Mouse (Mus musculus) CH12.LX (cell line): ENCODE data around the gene Cdk5rap2. TPM values are rescaled to one million over a fixed set of nuclear protein-coding genes. Genes with fewer than 3 reads are reported as not detected.
A peak's percentile ranks its signal among the peaks of the same experiment; 100 is the strongest.

Experiments
- DNase-seq: peaks from one replicate; pipeline ENCODE4 v3.0.0-alpha.2; 2013; ENCODE audit errors: extremely low read depth
- H3K27ac ChIP-seq: 2 replicates; pipeline ENCODE4 v1.5.1; 2012; ENCODE audit warnings: low read depth, mild to moderate bottlenecking, control low read depth, moderate library complexity; ENCODE audit not compliant: insufficient read depth
- H3K27me3 ChIP-seq: replicated peaks from 2 replicates; pipeline ENCODE3; 2012; ENCODE audit warnings: inconsistent platforms
- H3K36me3 ChIP-seq, 2 experiments: replicated peaks in 1 of 2; 2 replicates each; pipeline versions ENCODE3 to v1.6.1; 2012; ENCODE audit warnings: inconsistent platforms in 1 of 2, low read length in 1 of 2, mild to moderate bottlenecking in 1 of 2, mixed read lengths in 1 of 2, moderate library complexity in 1 of 2; ENCODE audit not compliant: control insufficient read depth in 1 of 2, insufficient read depth in 1 of 2
- H3K4me1 ChIP-seq, 2 experiments: 2 replicates each; pipeline ENCODE4 v1.6.1; 2012; ENCODE audit warnings: inconsistent platforms in 1 of 2, moderate library complexity in 1 of 2; ENCODE audit not compliant: insufficient read depth in 2 of 2, control insufficient read depth in 1 of 2
- H3K4me2 ChIP-seq: 2 replicates; pipeline ENCODE4 v1.6.1; 2012; ENCODE audit warnings: low read depth, mild to moderate bottlenecking, control low read depth; ENCODE audit not compliant: poor library complexity, insufficient read depth, severe bottlenecking
- H3K4me3 ChIP-seq, 3 experiments: fragments of 150-350 bp in 1 of 3; sonication (generic) in 1 of 3; replicated peaks in 1 of 3; 2 replicates each; pipeline versions ENCODE3 to v1.5.1; 2011 to 2012; ENCODE audit warnings: low read depth in 2 of 3, low read length in 2 of 3, mild to moderate bottlenecking in 2 of 3, moderate library complexity in 2 of 3, control low read depth in 1 of 3, improper control_type of control experiment in 1 of 3, inconsistent platforms in 1 of 3, mixed read lengths in 1 of 3; ENCODE audit not compliant: poor library complexity in 1 of 3
- H3K79me2 ChIP-seq: replicated peaks from 2 replicates; pipeline ENCODE4 v1.6.1; 2012; ENCODE audit warnings: mild to moderate bottlenecking, moderate library complexity; ENCODE audit not compliant: control insufficient read depth, poor library complexity, insufficient read depth, severe bottlenecking; ENCODE audit errors: extremely low read depth
- H3K9ac ChIP-seq: 2 replicates; pipeline ENCODE4 v1.6.1; 2012; ENCODE audit warnings: low read depth, mild to moderate bottlenecking, control low read depth, moderate library complexity; ENCODE audit not compliant: insufficient read depth
- H3K9me3 ChIP-seq: replicated peaks from 2 replicates; pipeline ENCODE3; 2012; ENCODE audit warnings: low read length, inconsistent platforms, mixed read lengths
- BHLHE40 ChIP-seq: IDR thresholded peaks from 2 replicates; pipeline ENCODE4 v1.6.1; 2011; ENCODE audit warnings: mild to moderate bottlenecking, low read depth, low read length, improper control_type of control experiment
- CHD1 ChIP-seq: IDR thresholded peaks from 2 replicates; pipeline ENCODE4 v1.6.1; 2012; ENCODE audit warnings: low read depth, low read length, improper control_type of control experiment, inconsistent platforms
- CHD2 ChIP-seq: IDR thresholded peaks from 2 replicates; pipeline ENCODE4 v1.6.1; 2011; ENCODE audit warnings: low read length, improper control_type of control experiment
- CTCF ChIP-seq, 2 experiments: IDR thresholded peaks in 1 of 2; conservative IDR thresholded peaks in 1 of 2; 2 replicates each; pipeline ENCODE4 v1.5.1; 2011 to 2012; ENCODE audit warnings: low read depth in 2 of 2, low read length in 2 of 2, improper control_type of control experiment in 1 of 2, inconsistent platforms in 1 of 2, mild to moderate bottlenecking in 1 of 2, moderate library complexity in 1 of 2
- ELF1 ChIP-seq: IDR thresholded peaks from 2 replicates; pipeline ENCODE4 v1.6.1; 2014; ENCODE audit warnings: low read depth, mild to moderate bottlenecking, inconsistent platforms, low read length, improper control_type of control experiment
- ETS1 ChIP-seq: conservative IDR thresholded peaks from 2 replicates; pipeline ENCODE4 v1.6.1; 2012; ENCODE audit warnings: low read depth, mild to moderate bottlenecking, inconsistent platforms, low read length, improper control_type of control experiment, moderate library complexity
- GABPA ChIP-seq: IDR thresholded peaks from 2 replicates; pipeline ENCODE4 v1.6.1; 2012; ENCODE audit warnings: low read depth, low read length, improper control_type of control experiment, inconsistent platforms; ENCODE audit not compliant: insufficient replicate concordance
- HCFC1 ChIP-seq: IDR thresholded peaks from 2 replicates; pipeline ENCODE4 v1.6.1; 2012; ENCODE audit warnings: low read depth, mild to moderate bottlenecking, inconsistent platforms, low read length, improper control_type of control experiment
- IRF4 ChIP-seq: IDR thresholded peaks from 2 replicates; pipeline ENCODE4 v1.6.1; 2014; ENCODE audit warnings: low read depth, mild to moderate bottlenecking, inconsistent platforms, low read length, improper control_type of control experiment
- JUND ChIP-seq: conservative IDR thresholded peaks from 2 replicates; pipeline ENCODE4 v1.6.1; 2011; ENCODE audit warnings: low read depth, low read length, improper control_type of control experiment
- MAFK ChIP-seq: IDR thresholded peaks from 2 replicates; pipeline ENCODE4 v1.6.1; 2011; ENCODE audit warnings: low read length, improper control_type of control experiment; ENCODE audit not compliant: insufficient replicate concordance
- MAX ChIP-seq: IDR thresholded peaks from 2 replicates; pipeline ENCODE4 v1.6.1; 2011; ENCODE audit warnings: low read length, improper control_type of control experiment
- MAZ ChIP-seq: IDR thresholded peaks from 2 replicates; pipeline ENCODE4 v1.6.1; 2012; ENCODE audit warnings: low read depth, mild to moderate bottlenecking, inconsistent platforms, low read length, improper control_type of control experiment, moderate library complexity
- MXI1 ChIP-seq: IDR thresholded peaks from 2 replicates; pipeline ENCODE4 v1.6.1; 2011; ENCODE audit warnings: mild to moderate bottlenecking, low read depth, low read length, improper control_type of control experiment
- MYC ChIP-seq: IDR thresholded peaks from 2 replicates; pipeline ENCODE4 v1.6.1; 2011; ENCODE audit warnings: low read depth, mild to moderate bottlenecking, improper control_type of control experiment, low read length
- NELFE ChIP-seq: IDR thresholded peaks from 2 replicates; pipeline ENCODE4 v1.6.1; 2011; ENCODE audit warnings: low read depth, low read length, improper control_type of control experiment
- NRF1 ChIP-seq: IDR thresholded peaks from 2 replicates; pipeline ENCODE4 v1.6.1; 2014; ENCODE audit warnings: low read depth, mild to moderate bottlenecking, inconsistent platforms, low read length, improper control_type of control experiment, moderate library complexity
- POLR2A ChIP-seq: IDR thresholded peaks from 2 replicates; pipeline ENCODE4 v1.6.1; 2011; ENCODE audit warnings: low read depth, mild to moderate bottlenecking, improper control_type of control experiment, low read length
- POLR2AphosphoS2 ChIP-seq: IDR thresholded peaks from 2 replicates; pipeline ENCODE4 v1.6.1; 2011; ENCODE audit warnings: low read depth, low read length, improper control_type of control experiment
- RAD21 ChIP-seq: IDR thresholded peaks from 2 replicates; pipeline ENCODE4 v1.6.1; 2011; ENCODE audit warnings: low read depth, mild to moderate bottlenecking, low read length, improper control_type of control experiment, moderate library complexity
- SMC3 ChIP-seq: IDR thresholded peaks from 2 replicates; pipeline ENCODE4 v1.6.1; 2011; ENCODE audit warnings: low read depth, low read length, improper control_type of control experiment
- TBP ChIP-seq: conservative IDR thresholded peaks from 2 replicates; pipeline ENCODE4 v1.6.1; 2011; ENCODE audit warnings: low read depth, low read length, improper control_type of control experiment
- TCF12 ChIP-seq: IDR thresholded peaks from 2 replicates; pipeline ENCODE4 v1.6.1; 2014; ENCODE audit warnings: low read depth, mild to moderate bottlenecking, inconsistent platforms, low read length, improper control_type of control experiment
- USF1 ChIP-seq: IDR thresholded peaks from 2 replicates; pipeline ENCODE4 v1.6.1; 2014; ENCODE audit warnings: low read depth, mild to moderate bottlenecking, inconsistent platforms, low read length, improper control_type of control experiment
- ZC3H11A ChIP-seq: IDR thresholded peaks from 2 replicates; pipeline ENCODE4 v1.6.1; 2012; ENCODE audit warnings: low read depth, mild to moderate bottlenecking, inconsistent platforms, low read length, improper control_type of control experiment
- ZMIZ1 ChIP-seq: IDR thresholded peaks from 2 replicates; pipeline ENCODE4 v1.6.1; 2012; ENCODE audit warnings: low read depth, mild to moderate bottlenecking, inconsistent platforms, low read length, improper control_type of control experiment
- ZNF384 ChIP-seq: IDR thresholded peaks from 2 replicates; pipeline ENCODE4 v1.6.1; 2012; ENCODE audit warnings: low read depth, low read length, improper control_type of control experiment, inconsistent platforms
- dilution Hi-C: fragments of 300-500 bp; cut with MboI; formaldehyde crosslinking; loops from 2 replicates; pipeline ENCODE4 v1.14.3; 2020; ENCODE audit warnings: low sequenced_read_pairs; ENCODE audit not compliant: extremely low pct_unique_long_range_greater_than_20kb, extremely low pct_ligation_motif_present
- in situ Hi-C: fragments of 300-500 bp; cut with MboI; formaldehyde crosslinking; loops from 3 replicates; pipeline ENCODE4 v1.14.3; 2019; ENCODE audit warnings: low sequenced_read_pairs, low pct_ligation_motif_present, low pct_unique_long_range_greater_than_20kb, mixed read lengths
- polyA plus RNA-seq: library from polyadenylated mRNA; unstranded; fragments of >175 nt; gene quantifications from 2 replicates; pipeline ENCODE4 v1.2.1, GENCODE M21; 2012; ENCODE audit warnings: low read depth; ENCODE audit not compliant: insufficient read length
- total RNA-seq, 2 experiments: library from RNA; depleted of rRNA; stranded (reverse); fragments of 300-350 nt in 1 of 2; fragments of >200 nt in 1 of 2; gene quantifications; 2 replicates each; pipeline ENCODE4 v1.2.3; 2012 to 2014

The Cdk5rap2 gene
- total and polyA plus RNA-seq, 3 experiments: 12.1 to 26.3 (median 15.9) TPM

GRCm38 (mm10) chr4:70452161-70452560 lies 41.9 kb upstream of the Cdk5rap2 start:
- Histone ChIP-seq H3K4me1 (no peaks in the 10 kb centered on the region), H3K4me2 (no peak overlapping the region), H3K4me3 (no peak overlapping the region), H3K9me3 (no peaks in the 10 kb centered on the region), H3K27ac (no peak overlapping the region), H3K9ac (no peak overlapping the region), H3K36me3 (no peaks in the 10 kb centered on the region), H3K79me2 (no peaks in the 10 kb centered on the region), H3K27me3 (no peaks in the 10 kb centered on the region)
- dilution Hi-C loops (no loop called here), in situ Hi-C loops (loop anchor here (25.0 kb wide), 1 partner anchor 135 kb away; no protein-coding TSS in a partner anchor)
- no peak for DNase-seq
- no peak for TF ChIP-seq SMC3
- no peak for TF ChIP-seq NRF1
- no peak for TF ChIP-seq NELFE
- TF ChIP-seq TBP: no peak
- TF ChIP-seq CHD1: no peak
- no peak for TF ChIP-seq BHLHE40
- TF ChIP-seq MYC: no peak
- no peak for TF ChIP-seq POLR2AphosphoS2
- TF ChIP-seq ZMIZ1: no peak
- no peak for TF ChIP-seq ETS1
- no peak for TF ChIP-seq ZNF384
- TF ChIP-seq TCF12: no peak
- no peak for TF ChIP-seq MXI1
- TF ChIP-seq MAZ: no peak
- TF ChIP-seq JUND: no peak

GRCm38 (mm10) chr4:70451750-70452149 lies 41.5 kb upstream of the Cdk5rap2 start:
- no peaks in the 10 kb centered on the region for H3K36me3 ChIP-seq
- H3K9me3 ChIP-seq: no peaks in the 10 kb centered on the region
- dilution Hi-C loops: no loop called here
- H3K4me3 ChIP-seq: no peak overlapping the region
- peak; percentile 51 for DNase-seq
- H3K27ac ChIP-seq: no peak overlapping the region
- no peak overlapping the region for H3K9ac ChIP-seq
- no peak for TF ChIP-seq GABPA
- no peak for TF ChIP-seq ZNF384
- TF ChIP-seq TCF12: no peak
- no peak for TF ChIP-seq ETS1
- peak; percentile 74 for TF ChIP-seq SMC3
- no peak for TF ChIP-seq POLR2AphosphoS2
- no peak for TF ChIP-seq CHD2
- peak; percentile 84 for TF ChIP-seq RAD21
- TF ChIP-seq CTCF (conservative IDR thresholded peaks at IDR 0.05 in 1 of 2, IDR thresholded peaks at IDR 0.05 in 1 of 2; ENCODE audit: low read depth in 2 of 2, low read length in 2 of 2): peak; percentile 69 to 84
- no peak for TF ChIP-seq MXI1
- no peak for TF ChIP-seq TBP
- no peak for TF ChIP-seq MAZ
- TF ChIP-seq USF1: no peak
- no peak for TF ChIP-seq ELF1
- no peak for TF ChIP-seq HCFC1
- TF ChIP-seq IRF4: no peak
- no peak for TF ChIP-seq MAFK
- TF ChIP-seq ZC3H11A: peak; percentile 37; the same call in 1 of the 2 replicates
- no peak for TF ChIP-seq POLR2A
- no peak for TF ChIP-seq MAX
- no peaks in the 10 kb centered on the region for H3K4me1 ChIP-seq
- H3K79me2 ChIP-seq: no peaks in the 10 kb centered on the region
- H3K27me3 ChIP-seq: no peaks in the 10 kb centered on the region
- no peak overlapping the region for H3K4me2 ChIP-seq
- in situ Hi-C loops: loop anchor here (25.0 kb wide), 1 partner anchor 136 kb away; no protein-coding TSS in a partner anchor
